Mouse (Mus musculus) E14TG2a.4 (cell line): Measurements from ENCODE around the gene Eif4e1b.

Experiments
- H3K27me3 ChIP-seq: 2 replicates; pipeline ENCODE4 v1.6.1; 2014; ENCODE audit warnings: low read length, control low read depth; ENCODE audit not compliant: insufficient read depth
- H3K36me3 ChIP-seq: 2 replicates; pipeline ENCODE4 v1.6.1; 2014; ENCODE audit warnings: low read length, control low read depth; ENCODE audit not compliant: insufficient read depth
- H3K4me1 ChIP-seq: replicated peaks from 2 replicates; pipeline ENCODE4 v1.6.1; 2014; ENCODE audit warnings: low read depth, low read length, control low read depth
- H3K4me3 ChIP-seq: replicated peaks from 2 replicates; pipeline ENCODE4 v1.5.1; 2014; ENCODE audit warnings: mild to moderate bottlenecking, low read length
- H3K9me3 ChIP-seq: 2 replicates; pipeline ENCODE4 v1.6.1; 2014; ENCODE audit warnings: low read length, control low read depth
- CTCF ChIP-seq: conservative IDR thresholded peaks from 2 replicates; pipeline ENCODE4 v1.5.1; 2014; ENCODE audit warnings: low read length
- NANOG ChIP-seq: IDR thresholded peaks from 2 replicates; pipeline ENCODE4 v1.6.1; 2014; ENCODE audit warnings: borderline replicate concordance, low read length, mixed read lengths
- POU5F1 ChIP-seq: IDR thresholded peaks from 2 replicates; pipeline ENCODE4 v1.6.1; 2014; ENCODE audit warnings: low read length, borderline replicate concordance

Eif4e1b gene

DNA sequence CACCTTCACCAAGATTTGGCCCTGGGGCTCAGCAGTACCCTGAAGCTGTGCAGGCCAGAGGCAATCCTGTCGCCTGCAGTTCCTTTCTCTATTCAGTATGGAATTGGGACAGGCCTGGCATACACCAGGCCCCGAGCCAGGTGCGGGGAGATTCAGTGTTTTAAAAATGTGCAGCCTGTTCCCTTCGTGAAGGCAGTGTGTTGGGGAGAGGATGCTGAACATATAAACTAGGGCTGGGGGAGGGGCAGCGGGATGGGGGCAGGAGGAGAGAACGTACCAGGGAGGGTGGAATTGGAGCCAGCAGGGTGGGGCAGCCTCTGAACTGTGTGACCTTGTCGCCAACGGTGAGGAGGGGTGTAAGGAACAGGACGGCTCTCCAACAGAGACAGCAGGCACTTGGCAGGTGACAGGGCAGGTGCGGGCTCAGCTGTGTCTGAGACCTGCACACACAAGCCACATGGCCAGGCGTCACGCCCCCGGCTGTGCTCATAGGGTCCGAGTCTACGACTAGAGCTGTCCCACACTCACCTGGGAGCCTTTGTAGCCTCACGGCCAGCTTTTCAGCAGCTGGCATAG, 10.3 kb downstream of the Eif4e1b start:
- H3K9me3 ChIP-seq, result no peaks in the 10 kb centered on the region
- H3K36me3 ChIP-seq, result peaks cover 10% of the 10 kb centered on the region
- peaks cover 23% of the 10 kb centered on the region for H3K27me3 ChIP-seq
- H3K4me1 ChIP-seq, result peaks cover 65% of the 10 kb centered on the region
- TF ChIP-seq NANOG (no peak), POU5F1 (no peak), CTCF (no peak)
- H3K4me3 ChIP-seq, result peak overlapping the region; percentile 20; the same call in 1 of the 2 replicates

DNA sequence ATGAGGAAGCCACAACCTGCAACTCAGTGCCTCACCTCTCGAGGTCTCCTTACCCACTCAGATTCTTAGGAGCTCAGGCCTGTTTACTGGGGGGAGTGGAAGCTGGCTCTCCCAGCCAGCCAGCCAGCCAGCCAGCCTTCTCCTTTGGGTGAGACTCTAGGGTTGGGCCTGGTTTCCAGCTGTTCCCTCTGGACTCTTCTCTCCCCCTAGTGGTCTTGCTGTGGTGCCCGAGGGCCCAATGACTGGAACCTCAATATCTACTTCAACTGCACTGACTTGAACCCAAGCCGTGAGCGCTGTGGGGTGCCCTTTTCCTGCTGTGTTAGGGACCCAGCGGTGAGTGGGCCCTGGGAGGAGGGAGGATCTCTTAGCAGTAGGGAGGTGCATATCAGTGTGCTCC, 11.0 kb downstream of the Eif4e1b start:
- Histone ChIP-seq H3K4me3 (no peak overlapping the region), H3K4me1 (peaks cover 66% of the 10 kb centered on the region), H3K9me3 (no peaks in the 10 kb centered on the region), H3K36me3 (peaks cover 10% of the 10 kb centered on the region), H3K27me3 (peaks cover 23% of the 10 kb centered on the region)
- TF ChIP-seq CTCF (peak; percentile 27), POU5F1 (no peak), NANOG (no peak)

DNA sequence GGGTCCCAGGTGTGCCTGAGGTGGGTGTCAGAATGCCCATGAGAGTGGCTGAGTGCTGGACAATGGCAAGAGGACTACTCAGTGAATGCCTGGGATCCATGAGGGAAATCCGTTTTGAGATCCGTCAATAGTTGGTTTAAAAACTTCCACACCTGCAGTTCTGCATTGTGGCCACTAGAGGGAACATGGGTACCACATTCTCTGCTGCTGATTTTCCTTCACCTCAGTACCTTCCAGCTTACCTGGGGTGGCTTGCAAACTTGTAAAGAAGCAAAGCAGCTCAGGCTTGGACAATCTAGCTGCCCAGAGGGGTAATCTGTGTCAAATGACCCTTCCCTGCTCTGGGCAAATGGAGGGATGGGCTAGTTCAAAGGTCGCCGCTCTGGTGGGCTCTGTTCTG, 13.6 kb downstream of the Eif4e1b start:
- peaks cover 41% of the 10 kb centered on the region for H3K4me1 ChIP-seq
- TF ChIP-seq CTCF (peak; percentile 99), NANOG (no peak)
- H3K4me3 ChIP-seq, result no peak overlapping the region
- H3K36me3 ChIP-seq, result peaks cover 10% of the 10 kb centered on the region
- no peaks in the 10 kb centered on the region for H3K9me3 ChIP-seq
- H3K27me3 ChIP-seq, result peaks cover 23% of the 10 kb centered on the region; the same call in 1 of the 2 replicates

- peaks cover 10% of the 10 kb centered on the region for H3K36me3 ChIP-seq
- TF ChIP-seq CTCF (no peak), POU5F1 (no peak), NANOG (no peak)
- H3K9me3 ChIP-seq, result no peaks in the 10 kb centered on the region
- no peak overlapping the region for H3K4me3 ChIP-seq
- peaks cover 26% of the 10 kb centered on the region; the same call in 1 of the 2 replicates for H3K27me3 ChIP-seq
- H3K4me1 ChIP-seq, result peaks cover 35% of the 10 kb centered on the region
These were observed 14.3 kb downstream of the Eif4e1b start for GRCm38 (mm10) chr13:54797861-54798643.

DNA sequence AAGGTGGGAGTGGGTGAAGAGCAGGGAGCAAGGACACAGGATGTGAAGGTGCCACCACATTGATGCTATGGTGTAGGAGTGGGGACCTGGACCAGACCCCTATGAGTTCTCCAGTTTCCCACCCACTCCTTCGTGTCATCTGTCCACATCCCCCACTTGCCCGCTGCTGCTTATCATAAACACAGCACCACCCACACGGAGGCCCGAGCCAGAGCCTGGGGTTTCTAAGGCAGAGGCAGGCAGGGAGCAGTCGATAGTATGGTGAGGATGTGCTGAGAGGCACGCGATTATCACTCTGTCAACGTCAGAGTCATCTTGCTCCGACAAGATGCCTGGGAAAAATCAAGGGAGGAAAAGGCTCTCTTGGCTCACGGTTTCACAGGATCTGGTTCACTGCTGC, 14.9 kb downstream of the Eif4e1b start:
- peaks cover 26% of the 10 kb centered on the region; the same call in 1 of the 2 replicates for H3K27me3 ChIP-seq
- peaks cover 30% of the 10 kb centered on the region for H3K4me1 ChIP-seq
- peaks cover 10% of the 10 kb centered on the region for H3K36me3 ChIP-seq
- TF ChIP-seq NANOG (no peak), POU5F1 (no peak), CTCF (no peak)
- H3K9me3 ChIP-seq, result no peaks in the 10 kb centered on the region
- H3K4me3 ChIP-seq, result no peak overlapping the region

- Histone ChIP-seq H3K9me3 (no peaks in the 10 kb centered on the region), H3K4me3 (no peak overlapping the region), H3K4me1 (peaks cover 26% of the 10 kb centered on the region), H3K36me3 (peaks cover 10% of the 10 kb centered on the region), H3K27me3 (peaks cover 26% of the 10 kb centered on the region; the same call in 1 of the 2 replicates)
- no peak for TF ChIP-seq NANOG
- peak; percentile 80 for TF ChIP-seq CTCF
- TF ChIP-seq POU5F1, result no peak
These were observed 15.9 kb downstream of the Eif4e1b start for GRCm38 (mm10) chr13:54799701-54800100.

DNA sequence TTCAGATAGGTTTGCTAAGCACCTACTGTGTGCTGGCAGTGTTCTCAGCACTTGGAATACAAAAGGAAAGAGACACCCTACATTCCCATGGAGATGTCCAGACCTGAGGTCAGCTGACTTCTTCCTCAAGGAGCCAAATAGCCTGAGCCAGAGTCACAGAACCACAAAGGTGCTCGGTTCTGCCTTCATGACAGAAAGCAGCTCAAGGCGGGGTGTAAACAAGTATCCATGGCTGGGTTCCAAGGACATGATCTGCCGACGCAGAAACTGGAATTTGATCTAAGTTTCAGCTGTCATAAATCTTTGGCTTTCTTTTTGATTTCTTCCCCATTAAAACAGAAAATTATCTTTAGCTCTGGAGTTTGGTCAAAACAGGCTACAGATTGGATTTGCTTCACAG, 16.4 kb downstream of the Eif4e1b start:
- peaks cover 26% of the 10 kb centered on the region; the same call in 1 of the 2 replicates for H3K27me3 ChIP-seq
- peaks cover 26% of the 10 kb centered on the region for H3K4me1 ChIP-seq
- no peak for TF ChIP-seq POU5F1
- TF ChIP-seq NANOG, result no peak
- TF ChIP-seq CTCF, result no peak
- H3K36me3 ChIP-seq, result peaks cover 10% of the 10 kb centered on the region
- H3K9me3 ChIP-seq, result no peaks in the 10 kb centered on the region
- no peak overlapping the region for H3K4me3 ChIP-seq

DNA sequence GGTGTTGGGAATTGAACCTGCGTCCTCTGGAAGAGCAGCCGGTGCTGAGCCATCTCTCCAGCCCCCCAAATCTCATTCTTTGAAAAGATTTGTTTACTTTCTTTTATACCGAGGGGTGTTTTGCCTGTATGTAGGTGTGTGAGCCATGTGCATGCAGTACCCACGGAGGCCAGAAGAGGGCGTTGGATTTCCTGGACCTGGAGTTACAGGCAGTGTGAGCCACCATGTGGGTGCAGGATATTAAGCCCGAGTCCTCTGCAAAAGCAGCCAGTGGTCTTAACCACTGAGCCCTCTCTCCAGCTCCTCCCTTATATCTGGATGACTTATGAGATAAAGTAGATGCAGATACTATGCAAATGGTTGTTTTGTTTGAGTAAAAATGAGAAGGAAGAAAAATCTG, 19.2 kb downstream of the Eif4e1b start:
- peak; percentile 84 for TF ChIP-seq CTCF
- TF ChIP-seq NANOG, result no peak
- H3K27me3 ChIP-seq, result peaks cover 28% of the 10 kb centered on the region
- no peaks in the 10 kb centered on the region for H3K36me3 ChIP-seq
- peaks cover 33% of the 10 kb centered on the region for H3K4me1 ChIP-seq
- no peak overlapping the region for H3K4me3 ChIP-seq
- H3K9me3 ChIP-seq, result no peaks in the 10 kb centered on the region
